Mouse (Mus musculus) MEL (cell line): Measurements from ENCODE around the gene Armc6. TPM values are rescaled to one million over a fixed set of nuclear protein-coding genes. Genes with fewer than 3 reads are reported as not detected.

ENCODE experiments used
- DNase-seq: peaks from one replicate; pipeline ENCODE4 v3.0.0; 2011; ENCODE audit warnings: low read depth, low spot score
- H3K27ac ChIP-seq: 2 replicates; pipeline ENCODE4 v1.5.1; 2012; ENCODE audit warnings: low read depth, mild to moderate bottlenecking, control low read depth, low read length, moderate library complexity; ENCODE audit not compliant: control insufficient read depth
- H3K27me3 ChIP-seq, 2 experiments: fragments of 150-350 bp in 1 of 2; sonication (generic) in 1 of 2; 2 replicates each; pipeline ENCODE4 v1.6.1; 2012; ENCODE audit warnings: low read length in 2 of 2, mild to moderate bottlenecking in 2 of 2, improper control_type of control experiment in 1 of 2, moderate library complexity in 1 of 2; ENCODE audit not compliant: insufficient read depth in 2 of 2, control insufficient read depth in 1 of 2
- H3K36me3 ChIP-seq, 2 experiments: 2 replicates each; pipeline ENCODE4 v1.6.1; 2012 to 2014; ENCODE audit warnings: low read length in 2 of 2, improper control_type of control experiment in 1 of 2, inconsistent platforms in 1 of 2, mild to moderate bottlenecking in 1 of 2; ENCODE audit not compliant: insufficient read depth in 2 of 2, control insufficient read depth in 1 of 2
- H3K4me1 ChIP-seq, 2 experiments: fragments of 150-350 bp in 1 of 2; sonication (generic) in 1 of 2; 2 replicates each; pipeline ENCODE4 v1.6.1; 2012; ENCODE audit warnings: low read length in 2 of 2, improper control_type of control experiment in 1 of 2, mild to moderate bottlenecking in 1 of 2; ENCODE audit not compliant: insufficient read depth in 2 of 2, control insufficient read depth in 1 of 2
- H3K4me3 ChIP-seq, 2 experiments: fragments of 150-350 bp in 1 of 2; sonication (generic) in 1 of 2; 2 replicates each; pipeline ENCODE4 v1.5.1; 2012; ENCODE audit warnings: low read depth in 2 of 2, low read length in 2 of 2, mild to moderate bottlenecking in 2 of 2, moderate library complexity in 2 of 2, control low read depth in 1 of 2, improper control_type of control experiment in 1 of 2; ENCODE audit not compliant: control insufficient read depth in 1 of 2, insufficient read depth in 1 of 2
- H3K79me2 ChIP-seq: 2 replicates; pipeline ENCODE4 v1.6.1; 2012; ENCODE audit warnings: mild to moderate bottlenecking, low read length, moderate library complexity; ENCODE audit not compliant: control insufficient read depth, poor library complexity, insufficient read depth
- H3K9ac ChIP-seq: 2 replicates; pipeline ENCODE4 v1.6.1; 2012; ENCODE audit warnings: low read depth, mild to moderate bottlenecking, control low read depth, low read length, moderate library complexity; ENCODE audit not compliant: control insufficient read depth, poor library complexity, severe bottlenecking
- H3K9me3 ChIP-seq: fragments of 150-350 bp; sonication (generic); replicated peaks from 2 replicates; pipeline ENCODE4 v1.6.1; 2012; ENCODE audit warnings: mild to moderate bottlenecking, low read length, improper control_type of control experiment, moderate library complexity; ENCODE audit not compliant: insufficient read depth
- CHD1 ChIP-seq: IDR thresholded peaks from 2 replicates; pipeline ENCODE4 v1.6.1; 2012; ENCODE audit warnings: low read depth, mild to moderate bottlenecking, inconsistent platforms, low read length, improper control_type of control experiment
- CHD2 ChIP-seq: IDR thresholded peaks from 2 replicates; pipeline ENCODE4 v1.6.1; 2011; ENCODE audit warnings: low read length, improper control_type of control experiment
- E2F4 ChIP-seq: IDR thresholded peaks from 2 replicates; pipeline ENCODE4 v1.6.1; 2011; ENCODE audit warnings: low read depth, low read length, improper control_type of control experiment, borderline replicate concordance
- ETS1 ChIP-seq: IDR thresholded peaks from 2 replicates; pipeline ENCODE4 v1.6.1; 2012; ENCODE audit warnings: low read depth, mild to moderate bottlenecking, inconsistent platforms, low read length, improper control_type of control experiment, moderate library complexity
- GATA1 ChIP-seq: IDR thresholded peaks from 2 replicates; pipeline ENCODE4 v1.6.1; 2011; ENCODE audit warnings: low read depth, low read length, improper control_type of control experiment
- KAT2A ChIP-seq: conservative IDR thresholded peaks from 2 replicates; pipeline ENCODE4 v1.6.1; 2012; ENCODE audit warnings: low read depth, low read length, improper control_type of control experiment, inconsistent platforms
- MAFK ChIP-seq: IDR thresholded peaks from 2 replicates; pipeline ENCODE4 v1.6.1; 2011; ENCODE audit warnings: low read depth, mild to moderate bottlenecking, low read length, improper control_type of control experiment, borderline replicate concordance
- MAX ChIP-seq: IDR thresholded peaks from 2 replicates; pipeline ENCODE4 v1.6.1; 2011; ENCODE audit warnings: low read length, improper control_type of control experiment
- NELFE ChIP-seq: IDR thresholded peaks from 2 replicates; pipeline ENCODE4 v1.6.1; 2011; ENCODE audit warnings: low read depth, low read length, improper control_type of control experiment
- NRF1 ChIP-seq: IDR thresholded peaks from 2 replicates; pipeline ENCODE4 v1.6.1; 2014; ENCODE audit warnings: low read depth, mild to moderate bottlenecking, inconsistent platforms, low read length, improper control_type of control experiment, moderate library complexity; ENCODE audit not compliant: poor library complexity, insufficient read depth, severe bottlenecking
- RAD21 ChIP-seq: IDR thresholded peaks from 2 replicates; pipeline ENCODE4 v1.6.1; 2011; ENCODE audit warnings: mild to moderate bottlenecking, low read depth, low read length, improper control_type of control experiment
- TAL1 ChIP-seq: IDR thresholded peaks from 2 replicates; pipeline ENCODE4 v1.6.1; 2012; ENCODE audit warnings: mild to moderate bottlenecking, inconsistent platforms, low read length, moderate library complexity, mixed read lengths
- TBP ChIP-seq: IDR thresholded peaks from 2 replicates; pipeline ENCODE4 v1.8.0; 2011; ENCODE audit warnings: low read depth, low read length, improper control_type of control experiment
- TCF12 ChIP-seq: IDR thresholded peaks from 2 replicates; pipeline ENCODE4 v1.6.1; 2014; ENCODE audit warnings: low read depth, mild to moderate bottlenecking, inconsistent platforms, low read length, improper control_type of control experiment, moderate library complexity
- UBTF ChIP-seq: IDR thresholded peaks from 2 replicates; pipeline ENCODE4 v1.6.1; 2012; ENCODE audit warnings: low read depth, mild to moderate bottlenecking, inconsistent platforms, low read length, improper control_type of control experiment, moderate library complexity, borderline replicate concordance; ENCODE audit not compliant: insufficient read depth
- USF1 ChIP-seq: IDR thresholded peaks from 2 replicates; pipeline ENCODE4 v1.6.1; 2014; ENCODE audit warnings: low read depth, mild to moderate bottlenecking, inconsistent platforms, low read length, improper control_type of control experiment, moderate library complexity
- USF2 ChIP-seq, 2 experiments: IDR thresholded peaks; 2 replicates each; pipeline ENCODE4 v1.6.1; 2011 to 2012; ENCODE audit warnings: improper control_type of control experiment in 2 of 2, low read length in 2 of 2, borderline replicate concordance in 1 of 2, inconsistent platforms in 1 of 2, low read depth in 1 of 2, mild to moderate bottlenecking in 1 of 2; ENCODE audit not compliant: insufficient read depth in 1 of 2
- ZC3H11A ChIP-seq: IDR thresholded peaks from 2 replicates; pipeline ENCODE4 v1.6.1; 2012; ENCODE audit warnings: low read depth, mild to moderate bottlenecking, inconsistent platforms, low read length, improper control_type of control experiment
- ZMIZ1 ChIP-seq: IDR thresholded peaks from 2 replicates; pipeline ENCODE4 v1.6.1; 2012; ENCODE audit warnings: low read depth, mild to moderate bottlenecking, inconsistent platforms, low read length, improper control_type of control experiment, moderate library complexity
- ZNF384 ChIP-seq: IDR thresholded peaks from 2 replicates; pipeline ENCODE4 v1.6.1; 2012; ENCODE audit warnings: low read depth, mild to moderate bottlenecking, inconsistent platforms, low read length, improper control_type of control experiment
- polyA plus RNA-seq, 2 experiments: library from polyadenylated mRNA; stranded (reverse) in 1 of 2; unstranded in 1 of 2; fragments of >175 nt in 1 of 2; fragments of >200 nt in 1 of 2; gene quantifications; 2 replicates each; pipeline versions ENCODE4 v1.2.1 to v1.2.4; 2012; ENCODE audit warnings: low replicate concordance in 2 of 2, low read depth in 1 of 2; ENCODE audit not compliant: insufficient read length in 2 of 2, insufficient read depth in 1 of 2, missing spikeins in 1 of 2
- total RNA-seq: library from RNA; depleted of rRNA; stranded (reverse); fragments of 300-350 nt; gene quantifications from 2 replicates; pipeline ENCODE4 v1.2.3, GENCODE M21; 2012

The Armc6 gene
- total and polyA plus RNA-seq, 3 experiments: 39.5 to 63.9 TPM; not detected in 1

DNA sequence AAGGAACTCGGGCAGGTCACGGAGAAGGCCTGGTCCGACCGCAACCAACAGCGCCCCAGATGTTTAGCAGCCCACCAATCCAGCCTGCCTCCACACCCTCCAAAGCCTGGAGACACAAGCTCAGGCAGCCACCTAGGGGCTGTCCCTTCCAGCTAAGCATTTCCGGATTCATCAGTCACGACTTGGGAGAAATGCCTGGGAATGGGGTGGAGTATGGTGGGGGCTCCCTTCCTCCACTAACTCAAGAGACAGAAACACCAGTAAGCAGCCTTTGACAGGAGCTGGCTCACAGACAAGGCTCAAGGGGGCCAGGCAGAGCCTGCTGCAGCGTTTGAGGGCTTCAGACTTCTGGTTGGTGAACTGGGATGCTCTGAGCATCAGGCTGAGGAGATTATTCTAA, 23.7 kb downstream of the Armc6 start:
- no peak overlapping the region for H3K9ac ChIP-seq
- no peak overlapping the region for H3K4me3 ChIP-seq
- H3K36me3 ChIP-seq: peaks cover 0 to 30% of the 10 kb centered on the region in 2 experiments; a peak in 2 of 4 replicates
- peaks cover 25% of the 10 kb centered on the region for H3K79me2 ChIP-seq
- TF ChIP-seq TAL1: no peak
- no peak for TF ChIP-seq E2F4
- no peak for TF ChIP-seq GATA1
- TF ChIP-seq KAT2A: no peak
- no peak for TF ChIP-seq USF1
- TF ChIP-seq ZMIZ1: no peak
- H3K9me3 ChIP-seq: no peaks in the 10 kb centered on the region
- no peak overlapping the region for H3K27ac ChIP-seq
- peaks cover 11 to 39% of the 10 kb centered on the region in 2 experiments for H3K4me1 ChIP-seq
- DNase-seq: no peak
- no peaks in the 10 kb centered on the region for H3K27me3 ChIP-seq

DNA sequence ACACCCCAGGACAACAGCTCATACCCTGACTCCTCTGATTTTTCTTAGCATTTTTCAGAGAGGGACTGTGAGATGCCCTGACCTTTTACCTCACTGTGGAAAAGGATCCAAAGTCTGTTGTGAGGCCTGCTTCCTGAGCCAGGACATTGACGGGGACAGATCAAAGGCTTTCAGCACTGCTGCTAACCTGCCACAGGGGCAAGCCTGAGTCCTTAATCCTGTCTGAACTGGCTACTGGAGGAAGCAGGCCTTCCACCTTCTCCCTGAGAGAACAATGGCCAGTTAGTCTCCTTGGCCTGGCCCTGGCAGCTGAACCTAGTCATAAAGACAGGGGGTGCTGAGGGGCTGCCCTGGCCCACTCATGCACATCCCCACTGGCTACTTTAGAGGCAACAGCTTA, 26.1 kb downstream of the Armc6 start:
- Histone ChIP-seq H3K4me3 (no peak overlapping the region), H3K9ac (no peak overlapping the region), H3K4me1 (peaks cover 0 to 15% of the 10 kb centered on the region in 2 experiments; a peak in 3 of 4 replicates)

DNA sequence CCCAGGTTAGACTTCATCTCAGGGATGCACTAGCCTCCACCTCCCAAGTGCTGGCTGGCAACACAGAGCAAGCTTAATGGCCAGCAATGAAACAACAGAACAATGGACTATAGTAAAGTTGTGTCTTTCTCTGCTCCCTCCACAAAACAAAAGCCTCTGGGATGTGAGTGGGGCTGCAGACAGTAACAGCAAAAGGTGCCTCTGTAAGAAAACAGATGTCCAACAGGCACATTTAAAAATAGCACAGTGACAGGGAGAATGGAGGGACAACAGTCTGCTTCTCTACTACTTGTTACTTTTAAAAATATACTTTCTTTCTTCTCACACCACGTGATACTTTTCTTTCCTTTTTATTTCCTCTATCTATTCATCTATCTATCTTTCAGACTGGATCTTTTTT, 29.5 kb downstream of the Armc6 start:
- Histone ChIP-seq H3K9me3 (no peaks in the 10 kb centered on the region), H3K27me3 (no peaks in the 10 kb centered on the region), H3K79me2 (peaks cover 8% of the 10 kb centered on the region; the same call in 1 of the 2 replicates), H3K9ac (no peak overlapping the region), H3K4me1 (peaks cover 5 to 18% of the 10 kb centered on the region in 2 experiments), H3K36me3 (peaks cover 0 to 6% of the 10 kb centered on the region in 2 experiments; a peak in 2 of 4 replicates), H3K27ac (no peak overlapping the region), H3K4me3 (no peak overlapping the region)
- TF ChIP-seq CHD2: no peak
- TF ChIP-seq RAD21: no peak
- no peak for TF ChIP-seq NELFE
- no peak for TF ChIP-seq ZC3H11A
- TF ChIP-seq USF2 (IDR thresholded peaks at IDR 0.05; ENCODE audit: borderline replicate concordance in 1 of 2, insufficient read depth in 1 of 2, low read depth in 1 of 2, low read length in 2 of 2): no peak
- no peak for TF ChIP-seq TBP
- no peak for TF ChIP-seq GATA1
- no peak for TF ChIP-seq KAT2A
- TF ChIP-seq UBTF: no peak
- TF ChIP-seq TCF12: no peak
- TF ChIP-seq ZNF384: no peak
- no peak for TF ChIP-seq CHD1
- DNase-seq: no peak

More for the DNA sequence above, 26.1 kb downstream of the Armc6 start:
- Histone ChIP-seq H3K27ac (no peak overlapping the region), H3K36me3 (peaks cover 0 to 10% of the 10 kb centered on the region in 2 experiments; a peak in 2 of 4 replicates), H3K9me3 (no peaks in the 10 kb centered on the region), H3K79me2 (peaks cover 25% of the 10 kb centered on the region), H3K27me3 (no peaks in the 10 kb centered on the region)
- no peak for TF ChIP-seq NRF1
- no peak for TF ChIP-seq MAFK
- TF ChIP-seq TBP: no peak
- no peak for TF ChIP-seq MAX
- TF ChIP-seq ZMIZ1: no peak
- TF ChIP-seq ETS1: no peak
- no peak for DNase-seq
